ENCODE assay signal across 20 mouse cellular contexts in genomic region chr15:85456891-85457290, GRCm38 (mm10). TPM values are rescaled to one million over a fixed set of nuclear protein-coding genes. Genes with fewer than 3 reads are reported as not detected.
DNase-seq lines count a peak whose midpoint lies in the region; ATAC-seq and TF ChIP-seq lines count a peak whose summit lies in the region.
"Had no signal": no experiment of that assay in that cellular context is flagged by ENCODE, and none has a peak within 500 bp of the region (broad histone marks: within the 10 kb centered on the region; RNA-seq: fewer than 3 reads in every experiment).

No protein-coding gene starts in this region.

- no peak overlapping the region for H3K4me2 ChIP-seq in forebrain, embryonic 16.5 days (ENCODE audit: low read length)
- no peak overlapping the region for H3K4me2 ChIP-seq in hindbrain, postnatal 0 days (ENCODE audit: low read depth, low read length)
- no peak overlapping the region for H3K4me2 ChIP-seq in neural tube, embryonic 14.5 days (ENCODE audit: low read depth, low read length)
- H3K4me2 ChIP-seq: liver, embryonic 11.5 days had no signal

- peak; percentile 41 for DNase-seq in lung, postnatal 36 days
- no peak for DNase-seq in lung, postnatal 14 days
- DNase-seq in hindbrain, postnatal 0 days (ENCODE audit: low spot score), result peak; percentile 37
- DNase-seq in right cerebral cortex, postnatal 10 days (ENCODE audit: low spot score in 2 of 2), result no peak
- DNase-seq in right cerebral cortex, postnatal 25 days, result no peak
- DNase-seq in layer of hippocampus, adult 9-10 months (ENCODE audit: low spot score), result no peak
- DNase-seq: cerebellum, adult 11-12 months; right cerebral cortex, adult 18-20 months had no signal

- H3K4me1 ChIP-seq in forebrain, embryonic 16.5 days (replicated peaks; ENCODE audit: control insufficient read depth, insufficient read depth, low read length), result peaks cover 70% of the 10 kb centered on the region
- peaks cover 27% of the 10 kb centered on the region for H3K4me1 ChIP-seq in hindbrain, postnatal 0 days (ENCODE audit: insufficient read depth, low read length)
- peaks cover 50% of the 10 kb centered on the region for H3K4me1 ChIP-seq in neural tube, embryonic 14.5 days (ENCODE audit: control insufficient read depth, insufficient read depth, low read length)

- H3K36me3 ChIP-seq in forebrain, embryonic 16.5 days (ENCODE audit: control insufficient read depth, insufficient read depth), result no peaks in the 10 kb centered on the region
- H3K36me3 ChIP-seq in hindbrain, postnatal 0 days (ENCODE audit: insufficient read depth, low read length), result peaks cover 4% of the 10 kb centered on the region; the same call in 1 of the 2 replicates
- H3K36me3 ChIP-seq in neural tube, embryonic 14.5 days (ENCODE audit: control insufficient read depth, insufficient read depth, low read length), result no peaks in the 10 kb centered on the region

- H3K9ac ChIP-seq in forebrain, embryonic 16.5 days (replicated peaks; ENCODE audit: low read depth, low read length), result no peak overlapping the region
- H3K9ac ChIP-seq in hindbrain, postnatal 0 days (replicated peaks; ENCODE audit: low read length), result no peak overlapping the region
- no peak overlapping the region for H3K9ac ChIP-seq in neural tube, embryonic 14.5 days (replicated peaks; ENCODE audit: low read depth, low read length)

- 15% methylated on average over 8 of the region's 8 CpGs for WGBS in forebrain, embryonic 16.5 days
- 40% methylated on average over 8 of the region's 8 CpGs for WGBS in hindbrain, postnatal 0 days
- 33% methylated on average over 8 of the region's 8 CpGs for WGBS in neural tube, embryonic 14.5 days

- H3K27ac ChIP-seq in forebrain, embryonic 16.5 days (ENCODE audit: low read length), result peak overlapping the region; percentile 85
- peak overlapping the region; percentile 32; the same call in 1 of the 2 replicates for H3K27ac ChIP-seq in hindbrain, postnatal 0 days
- H3K27ac ChIP-seq in neural tube, embryonic 14.5 days (ENCODE audit: low read depth, low read length), result peak overlapping the region; percentile 61

- H3K9me3 ChIP-seq in forebrain, embryonic 16.5 days (ENCODE audit: control insufficient read depth, low read length), result no peaks in the 10 kb centered on the region
- H3K9me3 ChIP-seq in hindbrain, postnatal 0 days (ENCODE audit: low read length), result no peaks in the 10 kb centered on the region
- no peaks in the 10 kb centered on the region for H3K9me3 ChIP-seq in neural tube, embryonic 14.5 days (ENCODE audit: control insufficient read depth, low read length)

- H3K4me3 ChIP-seq in forebrain, embryonic 16.5 days (replicated peaks; ENCODE audit: low read length), result no peak overlapping the region
- H3K4me3 ChIP-seq in hindbrain, postnatal 0 days (ENCODE audit: low read length), result no peak overlapping the region
- no peak overlapping the region for H3K4me3 ChIP-seq in neural tube, embryonic 14.5 days (ENCODE audit: low read depth, low read length)

- ATAC-seq in forebrain, embryonic 16.5 days, result no peak
- ATAC-seq in hindbrain, postnatal 0 days, result no peak
- ATAC-seq in neural tube, embryonic 14.5 days (ENCODE audit: low read depth), result no peak

- no peak for TF ChIP-seq CTCF in hindbrain, postnatal 0 days (IDR thresholded peaks at IDR 0.05; ENCODE audit: low read depth)

- no peaks in the 10 kb centered on the region for H3K27me3 ChIP-seq in forebrain, embryonic 16.5 days (replicated peaks; ENCODE audit: control insufficient read depth, insufficient read depth, low read length)
- no peaks in the 10 kb centered on the region for H3K27me3 ChIP-seq in hindbrain, postnatal 0 days (ENCODE audit: insufficient read depth, low read length)
- no peaks in the 10 kb centered on the region for H3K27me3 ChIP-seq in neural tube, embryonic 14.5 days (ENCODE audit: control insufficient read depth, insufficient read depth, low read length)

RNA-seq across cellular contexts. Expression of gene 7530416G11Rik, which starts 46.1 kb away (rescaled TPM):
- not detected in 2 replicates for polyA plus RNA-seq in forebrain, embryonic 16.5 days (2015; fragmentation: Nextera tagmentation; extraction: Ambion mirVana)
- not detected in 2 replicates for total RNA-seq in hindbrain, postnatal 0 days (2014; rRNA removed)
- polyA plus RNA-seq in hindbrain, postnatal 0 days (2015; fragmentation: Nextera tagmentation; extraction: Ambion mirVana), result not detected in 2 replicates
- not detected in 2 replicates for polyA plus RNA-seq in neural tube, embryonic 14.5 days (2014; fragmentation: Nextera tagmentation; extraction: Ambion mirVana)
- total RNA-seq: gastrocnemius, adult 18-20 months; granulocyte monocyte progenitor cell, adult 5-6 weeks; layer of hippocampus, postnatal 10 days; left cerebral cortex, postnatal 25 days; monocyte, adult 5-6 weeks had no signal
- polyA plus RNA-seq: C2C12; embryonic facial prominence, embryonic 11.5 days; heart, embryonic 14.5 days; kidney, embryonic 16.5 days; liver, embryonic 11.5 days had no signal

Comparison
In these comparisons a context has a peak if more than half of its experiments do, and no peak if none do; other contexts are left out.
1. DNase-seq: peak in lung, postnatal 36 days (single experiment) and hindbrain, postnatal 0 days (single experiment); none in lung, postnatal 14 days (single experiment), right cerebral cortex, postnatal 10 days (0 of 2), right cerebral cortex, postnatal 25 days (single experiment) and layer of hippocampus, adult 9-10 months (single experiment).
2. H3K27ac ChIP-seq: peak in every context shown above with its lines; median percentile 85 in forebrain, embryonic 16.5 days; 61 in neural tube, embryonic 14.5 days; 32 in hindbrain, postnatal 0 days.